Mouse (Mus musculus): ENCODE measurements at regions not wholly inside any gene's neighbourhood (a gene's known extent, or its start where the extent isn't known, plus 50 kb on each side); places are given as distances from the start of the nearest gene placed in this dataset.

DNA sequence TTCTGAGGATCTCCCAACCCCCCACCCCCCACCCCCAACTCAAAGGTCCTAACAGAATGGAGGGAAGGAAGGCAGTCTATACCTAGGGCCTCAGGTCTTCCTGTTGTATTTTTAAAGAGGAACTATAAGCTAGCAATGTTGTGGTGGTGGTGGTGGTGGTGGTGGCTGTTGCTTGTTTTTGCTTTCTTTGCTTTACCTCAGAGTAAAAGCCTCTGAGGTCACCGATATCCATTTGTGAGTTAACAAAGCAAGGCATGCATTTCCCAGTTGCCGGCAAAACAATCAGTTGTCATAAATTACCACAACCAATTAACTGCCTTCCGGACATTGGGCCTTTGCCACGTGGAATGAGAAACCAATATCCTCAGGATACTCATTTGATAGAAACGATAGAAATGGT lies 191.9 kb upstream of the Map3k1 start:
- no peak for DNase-seq (ENCODE audit: low spot score in 2 of 2)

DNA sequence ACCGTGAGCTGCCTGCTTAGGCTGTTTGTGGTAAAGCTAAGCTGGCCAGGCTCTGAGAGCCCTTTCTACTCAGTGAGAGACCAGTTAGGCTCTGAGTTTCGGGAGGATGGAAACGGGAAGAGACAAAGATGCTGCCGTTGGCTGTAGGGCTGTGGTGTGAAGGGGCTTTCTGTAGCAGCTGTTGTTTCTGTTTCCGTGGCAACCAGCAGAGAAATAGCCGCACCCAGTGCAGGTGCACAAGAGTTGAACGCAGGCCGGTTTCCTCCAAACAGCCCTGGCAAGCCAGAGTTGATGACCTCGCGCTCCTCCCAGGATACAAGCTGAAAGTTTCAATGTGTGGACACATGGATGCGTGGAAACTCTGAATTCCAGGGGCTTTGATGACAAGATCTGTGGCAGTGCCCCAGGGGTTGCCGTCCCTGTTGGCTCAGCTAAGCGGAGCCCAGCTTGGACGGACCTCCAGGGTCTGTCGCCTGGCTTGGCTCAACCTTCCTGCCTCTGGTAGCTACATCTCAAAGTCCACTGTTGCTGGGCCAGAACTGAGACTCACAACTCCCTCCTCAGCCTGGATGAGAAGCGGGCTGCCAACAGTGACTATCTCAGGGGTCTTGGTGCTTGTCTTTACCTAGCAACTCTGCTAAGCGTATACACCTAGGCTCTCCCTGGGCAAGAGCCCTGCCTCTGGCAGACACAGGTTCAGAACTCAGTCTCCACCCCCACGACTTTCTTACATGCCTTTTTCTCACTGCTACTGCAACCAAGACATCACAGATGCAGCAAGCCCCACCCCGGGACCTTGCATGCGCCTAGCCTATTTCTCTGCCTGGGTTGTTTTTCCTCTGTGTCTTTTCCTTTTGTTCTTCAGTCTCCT lies 192.6 kb upstream of the Map3k1 start:
- peak in 1 of 2 experiments; percentile 39 for DNase-seq (ENCODE audit: low spot score in 2 of 2)

DNA sequence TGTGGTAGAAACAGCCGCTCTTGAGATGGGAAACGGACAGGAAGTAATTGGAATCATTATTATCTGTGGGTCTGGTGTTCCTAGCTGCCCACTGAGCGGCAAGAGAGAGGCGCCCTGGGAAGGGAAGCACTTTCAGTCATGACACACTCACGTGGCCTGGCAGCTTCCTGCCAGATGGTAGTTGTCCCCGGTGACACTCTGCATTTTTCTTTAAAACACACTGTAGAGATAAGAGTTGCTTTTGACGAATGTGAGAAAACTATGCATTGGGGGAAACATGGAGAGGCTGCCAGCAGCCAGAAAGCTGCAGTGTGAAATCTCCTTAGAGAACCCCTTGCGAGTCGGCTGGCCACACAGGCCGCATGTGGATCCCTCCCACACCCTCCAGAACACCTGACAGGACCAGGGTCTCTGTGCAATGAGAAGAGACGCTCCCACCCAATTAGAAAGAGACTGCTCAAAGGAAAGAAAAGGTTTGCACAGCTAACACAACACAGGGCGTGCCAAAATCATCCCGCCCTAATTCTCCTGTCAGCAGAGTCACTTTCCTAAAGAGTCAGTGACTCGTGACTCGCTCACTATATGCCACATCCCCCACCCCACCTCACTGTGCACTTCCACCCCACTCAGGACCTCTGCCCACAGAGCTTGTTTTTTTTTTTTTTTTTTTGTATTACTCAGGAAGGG lies 194.0 kb upstream of the Map3k1 start:
- DNase-seq (ENCODE audit: low spot score in 2 of 2) = no peak

- DNase-seq (ENCODE audit: low spot score in 2 of 2) = no peak
Measured at GRCm38 (mm10) chr13:112003445-112003844, 194.7 kb upstream of the Map3k1 start.

GRCm38 (mm10) chr13:112004126-112004525 lies 195.3 kb upstream of the Map3k1 start:
- no peak for DNase-seq (ENCODE audit: low spot score in 2 of 2)

DNA sequence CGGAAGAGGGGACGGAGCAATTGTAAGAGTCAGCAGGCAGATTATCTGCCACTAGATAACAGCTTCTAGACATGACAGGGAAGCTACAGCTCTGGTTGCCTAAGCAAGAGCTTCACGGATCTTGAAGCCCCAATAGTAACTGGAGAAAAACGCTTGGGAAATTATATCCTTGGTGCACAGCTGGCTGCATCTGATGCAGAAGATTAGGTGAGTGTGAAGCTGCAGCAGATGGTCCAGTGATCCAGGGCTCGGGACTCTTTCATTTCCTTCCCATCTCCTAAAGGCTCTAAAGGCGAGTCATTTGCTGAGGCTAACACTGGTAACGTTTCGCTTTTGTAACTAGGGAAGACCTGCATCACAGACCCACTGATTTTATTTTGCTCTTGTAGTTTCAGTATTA lies 196.6 kb upstream of the Map3k1 start:
- no peak for DNase-seq (ENCODE audit: low spot score in 2 of 2)

- DNase-seq (ENCODE audit: low spot score in 2 of 2) = no peak
Measured at GRCm38 (mm10) chr13:112008806-112009205, 200.0 kb upstream of the Map3k1 start.

GRCm38 (mm10) chr13:112009288-112009687 lies 200.5 kb upstream of the Map3k1 start:
- DNase-seq (ENCODE audit: low spot score in 2 of 2) = no peak

DNA sequence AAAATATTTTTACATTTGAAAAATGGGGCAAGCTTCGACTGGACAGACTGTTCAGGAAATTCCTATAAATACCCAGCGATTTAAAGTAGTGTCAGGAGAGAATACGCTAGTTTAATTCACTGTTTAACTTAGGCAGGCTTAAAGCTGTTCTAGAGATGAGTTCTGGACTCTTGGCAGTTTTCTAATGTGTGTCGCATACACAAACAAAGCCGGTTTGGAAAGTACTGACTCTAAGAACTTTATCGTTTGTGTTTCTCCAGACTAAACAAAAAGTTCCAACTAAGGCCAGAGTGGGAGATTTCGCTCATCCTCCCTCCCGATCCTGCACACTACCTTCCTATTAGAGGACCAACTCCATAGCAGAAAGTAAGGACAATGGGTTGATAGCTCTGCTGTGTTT lies 201.7 kb upstream of the Map3k1 start:
- DNase-seq (ENCODE audit: low spot score in 2 of 2) = no peak

DNA sequence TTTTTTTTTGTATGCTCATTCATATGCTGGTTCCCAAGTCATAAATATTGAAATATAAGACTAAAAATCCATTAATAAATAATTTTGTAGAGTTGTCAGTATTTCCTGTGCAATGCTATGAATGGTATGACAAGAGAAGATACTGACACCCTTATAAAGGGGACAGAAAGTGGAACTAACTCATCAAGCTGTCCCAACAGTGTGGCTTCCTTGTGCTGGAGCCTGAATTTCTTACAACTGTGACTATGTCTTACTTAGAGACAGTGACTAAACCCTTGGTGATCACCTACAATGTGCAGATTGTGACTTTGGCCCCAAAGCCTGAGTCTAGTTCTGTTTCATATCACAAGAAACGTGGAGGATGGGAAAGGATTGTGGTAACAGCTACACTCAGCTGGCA lies 203.8 kb upstream of the Map3k1 start:
- DNase-seq (ENCODE audit: low spot score in 2 of 2) = no peak

- DNase-seq (ENCODE audit: low spot score in 2 of 2) = no peak
Measured at GRCm38 (mm10) chr13:112015083-112015482, 206.3 kb upstream of the Map3k1 start.

- DNase-seq (ENCODE audit: low spot score in 2 of 2) = no peak
Measured at GRCm38 (mm10) chr13:112016280-112016679, 207.5 kb upstream of the Map3k1 start.

DNA sequence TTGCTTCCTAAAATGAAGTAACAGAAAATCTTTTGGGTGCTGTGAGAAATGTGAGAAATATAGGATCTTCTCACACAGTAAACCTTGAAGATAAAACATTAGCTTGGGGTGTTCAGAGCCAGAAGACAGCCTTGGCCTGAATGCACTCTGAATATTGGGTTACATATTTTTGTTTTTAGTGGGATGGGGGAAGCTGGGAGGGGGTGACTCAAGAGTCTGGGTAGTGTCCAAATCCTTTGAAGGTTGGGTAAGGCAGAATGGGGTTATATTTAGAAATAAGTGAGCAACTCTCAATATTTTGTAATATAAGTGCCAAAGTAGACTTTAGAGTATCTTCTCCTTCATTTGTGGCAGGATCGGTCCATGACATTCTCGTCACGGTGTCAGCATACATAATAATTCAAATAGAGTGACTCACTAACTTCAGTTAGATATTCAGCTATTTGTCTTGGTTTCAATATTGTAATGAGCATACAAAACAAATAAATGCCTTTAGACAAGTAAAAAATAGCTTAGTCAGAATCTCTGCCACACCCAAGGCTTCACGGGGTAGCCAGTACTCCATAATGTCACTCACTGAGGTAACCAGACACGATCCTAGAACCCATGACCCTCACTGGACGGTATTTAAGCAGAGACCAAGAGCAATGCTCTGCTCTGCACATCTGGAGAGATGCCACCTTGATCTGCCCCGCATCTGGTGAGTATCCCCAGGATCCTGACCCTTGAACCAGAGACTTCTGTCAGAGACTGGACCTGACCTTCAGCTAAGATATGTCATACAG lies 209.9 kb upstream of the Map3k1 start:
- DNase-seq (ENCODE audit: low spot score in 2 of 2) = no peak

DNA sequence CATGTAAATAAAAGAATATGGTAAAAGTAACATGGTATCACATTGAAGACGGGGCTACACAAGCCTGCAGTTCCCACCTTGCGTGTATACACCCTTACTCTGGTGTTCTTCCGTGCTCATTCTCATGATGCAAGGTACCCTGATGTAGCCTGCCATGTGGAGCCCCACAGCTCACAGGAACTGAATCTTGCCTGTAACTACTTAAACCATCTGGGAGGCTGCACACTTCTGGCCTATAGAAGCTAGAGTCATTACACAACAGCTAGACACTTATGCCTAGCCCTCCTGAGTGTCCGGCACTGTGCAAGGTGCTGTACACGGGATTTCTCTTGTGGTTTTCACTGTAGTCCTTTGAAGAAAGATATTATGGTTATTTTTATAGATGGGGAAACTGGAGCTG lies 210.8 kb upstream of the Map3k1 start:
- DNase-seq (ENCODE audit: low spot score in 2 of 2) = no peak

- peak in 1 of 2 experiments; percentile 20 for DNase-seq (ENCODE audit: low spot score in 2 of 2)
Measured at GRCm38 (mm10) chr13:112023171-112023570, 214.4 kb upstream of the Map3k1 start.

GRCm38 (mm10) chr13:112024667-112025585 lies 216.1 kb upstream of the Map3k1 start:
- no peak for DNase-seq (ENCODE audit: low spot score in 2 of 2)

DNA sequence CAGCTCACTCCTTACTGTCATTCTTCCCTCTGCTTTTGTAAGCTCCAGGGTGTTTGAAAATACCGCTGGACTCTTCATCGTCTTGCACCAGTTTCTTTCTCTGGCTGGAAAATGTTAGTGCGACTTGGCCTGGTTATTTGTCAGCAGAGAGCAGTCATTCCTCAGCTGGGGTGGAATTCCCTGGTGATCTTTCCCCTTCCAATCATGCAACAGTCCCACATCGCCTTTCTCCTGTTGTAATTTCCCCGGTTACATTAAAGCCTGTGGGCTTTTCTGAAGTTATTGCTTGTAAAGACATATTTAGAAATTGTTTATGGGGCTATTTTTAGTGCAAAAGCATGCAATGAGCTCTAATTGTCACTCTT lies 216.8 kb upstream of the Map3k1 start:
- peak in 1 of 2 experiments; percentile 15 for DNase-seq (ENCODE audit: low spot score in 2 of 2)

- DNase-seq (ENCODE audit: low spot score in 2 of 2) = no peak
Measured at GRCm38 (mm10) chr13:112027736-112028135, 218.9 kb upstream of the Map3k1 start.

- DNase-seq (ENCODE audit: low spot score in 2 of 2) = no peak
Measured at GRCm38 (mm10) chr13:112031061-112031460, 222.3 kb upstream of the Map3k1 start.

DNA sequence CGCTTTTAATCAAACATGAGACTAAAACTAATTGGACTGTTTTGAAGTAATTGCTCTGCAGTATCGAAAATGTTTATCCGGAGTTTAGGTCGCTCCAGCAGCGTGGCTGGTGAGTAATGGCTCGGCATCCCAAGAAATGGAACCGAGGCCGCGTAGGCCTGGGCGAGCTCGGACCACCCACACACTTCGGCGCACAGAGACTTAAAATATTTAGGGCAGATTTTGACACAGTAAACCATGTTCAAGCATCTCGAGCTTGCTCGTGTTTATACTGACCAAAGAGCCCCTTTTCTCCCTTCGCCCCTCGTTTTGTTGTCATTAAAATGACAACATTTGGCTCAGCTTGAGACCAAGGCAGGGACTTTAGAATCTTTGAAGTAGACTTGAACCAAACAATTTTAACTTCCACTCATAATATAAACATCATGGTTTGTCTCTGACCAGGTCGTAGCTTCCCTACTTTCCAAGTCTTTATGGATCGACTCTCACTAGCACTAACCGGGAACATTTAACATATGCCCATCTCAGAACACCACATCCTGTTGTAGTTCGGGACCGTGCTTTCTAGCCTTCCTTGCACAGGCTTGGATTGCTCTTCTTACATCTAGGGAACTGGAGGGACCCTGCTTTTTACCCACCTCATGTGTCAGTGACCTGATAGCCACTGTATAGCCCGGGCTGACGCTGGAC lies 223.0 kb upstream of the Map3k1 start:
- no peak for DNase-seq (ENCODE audit: low spot score in 2 of 2)
